Mouse (Mus musculus): ENCODE data around the gene Rbm44.

DNA sequence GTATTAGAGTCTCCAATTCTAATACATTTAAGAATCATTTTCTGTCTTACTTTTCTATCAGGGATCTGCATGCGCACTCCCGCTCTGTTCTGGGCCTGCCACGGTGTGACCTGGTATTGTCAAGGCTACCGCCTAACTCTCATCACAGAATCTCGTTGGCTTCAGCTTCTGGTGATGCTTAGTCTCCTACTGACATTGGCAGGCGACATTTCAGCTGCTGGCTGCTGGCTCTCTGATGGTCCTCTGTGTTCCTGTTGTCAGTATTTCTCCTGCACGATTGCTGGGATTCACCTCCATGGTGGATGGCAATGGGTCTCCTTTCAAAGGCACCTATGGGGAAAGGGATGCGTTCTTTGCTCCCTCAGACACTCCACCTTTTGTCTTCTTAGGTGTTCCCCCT lies 61.4 kb downstream of the Rbm44 start:
- no peak for TF ChIP-seq CTCF (IDR thresholded peaks at IDR 0.05; ENCODE audit: borderline replicate concordance, insufficient read depth, low read depth, low read length)
- no peak for TF ChIP-seq POLR2A (IDR thresholded peaks at IDR 0.05; ENCODE audit: borderline replicate concordance, insufficient read depth, low read length)

Data from cerebellum, adult 2 months (tissue).